Mouse (Mus musculus) MEL (cell line): Measurements from ENCODE around the gene Lrfn3. TPM values are rescaled to one million over a fixed set of nuclear protein-coding genes. Genes with fewer than 3 reads are reported as not detected.
A peak's percentile ranks its signal among the peaks of the same experiment; 100 is the strongest.

Source experiments
- DNase-seq: peaks from one replicate; pipeline ENCODE4 v3.0.0; 2011; ENCODE audit warnings: low read depth, low spot score
- H3K27ac ChIP-seq: 2 replicates; pipeline ENCODE4 v1.5.1; 2012; ENCODE audit warnings: low read depth, mild to moderate bottlenecking, control low read depth, low read length, moderate library complexity; ENCODE audit not compliant: control insufficient read depth
- H3K27me3 ChIP-seq, 2 experiments: fragments of 150-350 bp in 1 of 2; sonication (generic) in 1 of 2; 2 replicates each; pipeline ENCODE4 v1.6.1; 2012; ENCODE audit warnings: low read length in 2 of 2, mild to moderate bottlenecking in 2 of 2, improper control_type of control experiment in 1 of 2, moderate library complexity in 1 of 2; ENCODE audit not compliant: insufficient read depth in 2 of 2, control insufficient read depth in 1 of 2
- H3K36me3 ChIP-seq, 2 experiments: 2 replicates each; pipeline ENCODE4 v1.6.1; 2012 to 2014; ENCODE audit warnings: low read length in 2 of 2, improper control_type of control experiment in 1 of 2, inconsistent platforms in 1 of 2, mild to moderate bottlenecking in 1 of 2; ENCODE audit not compliant: insufficient read depth in 2 of 2, control insufficient read depth in 1 of 2
- H3K4me1 ChIP-seq, 2 experiments: fragments of 150-350 bp in 1 of 2; sonication (generic) in 1 of 2; 2 replicates each; pipeline ENCODE4 v1.6.1; 2012; ENCODE audit warnings: low read length in 2 of 2, improper control_type of control experiment in 1 of 2, mild to moderate bottlenecking in 1 of 2; ENCODE audit not compliant: insufficient read depth in 2 of 2, control insufficient read depth in 1 of 2
- H3K4me3 ChIP-seq, 2 experiments: fragments of 150-350 bp in 1 of 2; sonication (generic) in 1 of 2; 2 replicates each; pipeline ENCODE4 v1.5.1; 2012; ENCODE audit warnings: low read depth in 2 of 2, low read length in 2 of 2, mild to moderate bottlenecking in 2 of 2, moderate library complexity in 2 of 2, control low read depth in 1 of 2, improper control_type of control experiment in 1 of 2; ENCODE audit not compliant: control insufficient read depth in 1 of 2, insufficient read depth in 1 of 2
- H3K79me2 ChIP-seq: 2 replicates; pipeline ENCODE4 v1.6.1; 2012; ENCODE audit warnings: mild to moderate bottlenecking, low read length, moderate library complexity; ENCODE audit not compliant: control insufficient read depth, poor library complexity, insufficient read depth
- H3K9ac ChIP-seq: 2 replicates; pipeline ENCODE4 v1.6.1; 2012; ENCODE audit warnings: low read depth, mild to moderate bottlenecking, control low read depth, low read length, moderate library complexity; ENCODE audit not compliant: control insufficient read depth, poor library complexity, severe bottlenecking
- H3K9me3 ChIP-seq: fragments of 150-350 bp; sonication (generic); replicated peaks from 2 replicates; pipeline ENCODE4 v1.6.1; 2012; ENCODE audit warnings: mild to moderate bottlenecking, low read length, improper control_type of control experiment, moderate library complexity; ENCODE audit not compliant: insufficient read depth
- BHLHE40 ChIP-seq: IDR thresholded peaks from 2 replicates; pipeline ENCODE4 v1.6.1; 2012; ENCODE audit warnings: low read depth, mild to moderate bottlenecking, inconsistent platforms, low read length, improper control_type of control experiment, borderline replicate concordance
- CHD2 ChIP-seq: IDR thresholded peaks from 2 replicates; pipeline ENCODE4 v1.6.1; 2011; ENCODE audit warnings: low read length, improper control_type of control experiment
- E2F4 ChIP-seq: IDR thresholded peaks from 2 replicates; pipeline ENCODE4 v1.6.1; 2011; ENCODE audit warnings: low read depth, low read length, improper control_type of control experiment, borderline replicate concordance
- EP300 ChIP-seq, 2 experiments: IDR thresholded peaks; 2 replicates each; pipeline ENCODE4 v1.6.1; 2011; ENCODE audit warnings: improper control_type of control experiment in 2 of 2, low read length in 2 of 2, low read depth in 1 of 2, mild to moderate bottlenecking in 1 of 2
- JUND ChIP-seq: IDR thresholded peaks from 2 replicates; pipeline ENCODE4 v1.6.1; 2011; ENCODE audit warnings: low read depth, mild to moderate bottlenecking, improper control_type of control experiment, low read length
- KAT2A ChIP-seq: conservative IDR thresholded peaks from 2 replicates; pipeline ENCODE4 v1.6.1; 2012; ENCODE audit warnings: low read depth, low read length, improper control_type of control experiment, inconsistent platforms
- MAX ChIP-seq: IDR thresholded peaks from 2 replicates; pipeline ENCODE4 v1.6.1; 2011; ENCODE audit warnings: low read length, improper control_type of control experiment
- MAZ ChIP-seq: IDR thresholded peaks from 2 replicates; pipeline ENCODE4 v1.6.1; 2012; ENCODE audit warnings: low read depth, mild to moderate bottlenecking, inconsistent platforms, low read length, improper control_type of control experiment
- MXI1 ChIP-seq: IDR thresholded peaks from 2 replicates; pipeline ENCODE4 v1.6.1; 2011; ENCODE audit warnings: mild to moderate bottlenecking, low read depth, low read length, improper control_type of control experiment
- MYB ChIP-seq: IDR thresholded peaks from 2 replicates; pipeline ENCODE4 v1.6.1; 2011; ENCODE audit warnings: mild to moderate bottlenecking, low read depth, low read length, improper control_type of control experiment
- MYC ChIP-seq: IDR thresholded peaks from 2 replicates; pipeline ENCODE4 v1.6.1; 2011; ENCODE audit warnings: low read depth, mild to moderate bottlenecking, low read length, improper control_type of control experiment, moderate library complexity
- NELFE ChIP-seq: IDR thresholded peaks from 2 replicates; pipeline ENCODE4 v1.6.1; 2011; ENCODE audit warnings: low read depth, low read length, improper control_type of control experiment
- NRF1 ChIP-seq: IDR thresholded peaks from 2 replicates; pipeline ENCODE4 v1.6.1; 2014; ENCODE audit warnings: low read depth, mild to moderate bottlenecking, inconsistent platforms, low read length, improper control_type of control experiment, moderate library complexity; ENCODE audit not compliant: poor library complexity, insufficient read depth, severe bottlenecking
- POLR2A ChIP-seq, 2 experiments: IDR thresholded peaks; 2 replicates each; pipeline ENCODE4 v1.6.1; 2011 to 2012; ENCODE audit warnings: low read length in 2 of 2, mild to moderate bottlenecking in 2 of 2, control low read depth in 1 of 2, improper control_type of control experiment in 1 of 2, low read depth in 1 of 2, moderate library complexity in 1 of 2; ENCODE audit not compliant: control insufficient read depth in 1 of 2, insufficient read depth in 1 of 2, poor library complexity in 1 of 2
- POLR2AphosphoS2 ChIP-seq: IDR thresholded peaks from 2 replicates; pipeline ENCODE4 v1.6.1; 2011; ENCODE audit warnings: low read length, improper control_type of control experiment
- POLR2AphosphoS5 ChIP-seq: IDR thresholded peaks from 2 replicates; pipeline ENCODE4 v1.6.1; 2012; ENCODE audit warnings: low read depth, borderline replicate concordance, mild to moderate bottlenecking, inconsistent platforms, low read length, moderate library complexity, mixed read lengths
- RAD21 ChIP-seq: IDR thresholded peaks from 2 replicates; pipeline ENCODE4 v1.6.1; 2011; ENCODE audit warnings: mild to moderate bottlenecking, low read depth, low read length, improper control_type of control experiment
- RCOR1 ChIP-seq: IDR thresholded peaks from 2 replicates; pipeline ENCODE4 v1.6.1; 2012; ENCODE audit warnings: low read depth, mild to moderate bottlenecking, inconsistent platforms, low read length, improper control_type of control experiment
- SIN3A ChIP-seq: IDR thresholded peaks from 2 replicates; pipeline ENCODE4 v1.6.1; 2012; ENCODE audit warnings: low read length, improper control_type of control experiment, inconsistent platforms
- SMC3 ChIP-seq: IDR thresholded peaks from 2 replicates; pipeline ENCODE4 v1.6.1; 2011; ENCODE audit warnings: low read depth, low read length, improper control_type of control experiment
- TAL1 ChIP-seq: IDR thresholded peaks from 2 replicates; pipeline ENCODE4 v1.6.1; 2012; ENCODE audit warnings: mild to moderate bottlenecking, inconsistent platforms, low read length, moderate library complexity, mixed read lengths
- TBP ChIP-seq: IDR thresholded peaks from 2 replicates; pipeline ENCODE4 v1.8.0; 2011; ENCODE audit warnings: low read depth, low read length, improper control_type of control experiment
- TCF12 ChIP-seq: IDR thresholded peaks from 2 replicates; pipeline ENCODE4 v1.6.1; 2014; ENCODE audit warnings: low read depth, mild to moderate bottlenecking, inconsistent platforms, low read length, improper control_type of control experiment, moderate library complexity
- USF1 ChIP-seq: IDR thresholded peaks from 2 replicates; pipeline ENCODE4 v1.6.1; 2014; ENCODE audit warnings: low read depth, mild to moderate bottlenecking, inconsistent platforms, low read length, improper control_type of control experiment, moderate library complexity
- ZC3H11A ChIP-seq: IDR thresholded peaks from 2 replicates; pipeline ENCODE4 v1.6.1; 2012; ENCODE audit warnings: low read depth, mild to moderate bottlenecking, inconsistent platforms, low read length, improper control_type of control experiment
- ZMIZ1 ChIP-seq: IDR thresholded peaks from 2 replicates; pipeline ENCODE4 v1.6.1; 2012; ENCODE audit warnings: low read depth, mild to moderate bottlenecking, inconsistent platforms, low read length, improper control_type of control experiment, moderate library complexity
- ZNF384 ChIP-seq: IDR thresholded peaks from 2 replicates; pipeline ENCODE4 v1.6.1; 2012; ENCODE audit warnings: low read depth, mild to moderate bottlenecking, inconsistent platforms, low read length, improper control_type of control experiment
- polyA plus RNA-seq, 2 experiments: library from polyadenylated mRNA; stranded (reverse) in 1 of 2; unstranded in 1 of 2; fragments of >175 nt in 1 of 2; fragments of >200 nt in 1 of 2; gene quantifications; 2 replicates each; pipeline versions ENCODE4 v1.2.1 to v1.2.4; 2012; ENCODE audit warnings: low replicate concordance in 2 of 2, low read depth in 1 of 2; ENCODE audit not compliant: insufficient read length in 2 of 2, insufficient read depth in 1 of 2, missing spikeins in 1 of 2
- total RNA-seq: library from RNA; depleted of rRNA; stranded (reverse); fragments of 300-350 nt; gene quantifications from 2 replicates; pipeline ENCODE4 v1.2.3, GENCODE M21; 2012

The Lrfn3 gene
- total and polyA plus RNA-seq, 3 experiments: not detected

DNA sequence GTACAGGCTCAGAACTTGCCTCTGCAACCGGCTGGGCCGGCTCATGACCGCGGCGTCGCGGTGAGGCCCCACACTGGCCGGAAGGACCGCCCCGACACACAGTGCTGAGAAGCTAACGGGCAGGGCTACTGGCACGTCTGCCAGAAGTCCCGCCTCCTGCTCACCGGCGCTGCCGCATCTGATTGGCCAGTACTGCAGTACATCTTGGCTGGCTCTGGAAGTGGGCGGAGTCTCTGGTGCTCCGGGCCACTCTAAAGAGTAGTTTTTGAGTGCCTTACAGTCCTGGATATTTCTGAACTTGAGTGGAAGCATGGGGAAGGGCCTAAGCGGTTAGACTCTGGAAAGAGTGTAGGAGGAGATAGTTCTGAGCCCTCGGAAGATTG, 40.3 kb downstream of the Lrfn3 start (continued):
- TF ChIP-seq USF1: peak; percentile 35; the same call in 1 of the 2 replicates

DNA sequence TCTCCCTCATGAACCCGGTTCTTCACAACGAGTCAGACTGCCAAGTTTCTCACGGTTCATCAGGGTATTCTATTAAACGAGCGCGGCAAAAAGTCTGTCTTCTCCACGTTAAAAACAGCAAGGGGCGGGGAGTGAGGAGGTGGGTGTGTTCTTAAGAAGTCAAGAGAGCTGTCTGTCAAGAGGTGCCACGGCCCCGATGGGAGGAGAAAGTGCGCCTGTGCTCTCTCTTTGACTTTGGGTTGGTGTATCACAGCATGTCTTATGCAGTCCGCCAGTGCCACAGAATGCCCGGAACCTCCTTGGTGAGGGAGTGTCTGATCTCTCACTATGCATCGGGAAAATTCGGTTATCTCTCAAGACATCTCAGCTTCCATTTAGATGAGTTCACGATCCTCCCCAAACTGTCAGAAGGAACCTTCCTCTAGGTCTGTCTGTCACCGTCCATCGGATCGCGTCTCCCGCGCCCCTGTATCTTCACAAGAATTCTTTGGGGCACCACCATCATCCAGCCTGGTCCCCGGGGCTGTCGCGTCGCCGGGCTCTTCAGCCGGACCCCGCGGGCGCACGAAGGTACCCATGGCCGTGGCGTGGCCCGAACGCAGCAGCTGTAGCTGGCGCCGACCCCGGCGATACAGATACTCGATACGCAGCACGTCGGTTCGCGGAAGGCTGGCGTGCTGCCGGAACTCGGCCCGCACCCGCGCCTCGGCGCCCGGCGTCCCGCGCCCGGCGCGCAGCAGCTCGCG, 40.9 kb downstream of the Lrfn3 start, which contains the start of gene E130208F15Rik:
TSS of gene E130208F15Rik (plus strand) at position 202 of the 746 bp plus-strand sequence.
- DNase-seq: peak; percentile 95
- H3K36me3 ChIP-seq: peaks cover 0 to 10% of the 10 kb centered on the region in 2 experiments; a peak in 2 of 4 replicates
- peak within 1 kb of the TSS; percentile 89 for H3K9ac ChIP-seq
- peaks cover 7% of the 10 kb centered on the region; the same call in 1 of the 2 replicates for H3K79me2 ChIP-seq
- no peaks in the 10 kb centered on the region for H3K9me3 ChIP-seq
- no peaks in the 10 kb centered on the region for H3K27me3 ChIP-seq
- H3K27ac ChIP-seq: peak within 1 kb of the TSS; percentile 85
- H3K4me1 ChIP-seq: peaks cover 0 to 7% of the 10 kb centered on the region in 2 experiments; a peak in 2 of 4 replicates
- H3K4me3 ChIP-seq: peak within 1 kb of the TSS; percentile 78 to 79
- TF ChIP-seq TCF12 (0 out of 2 replicates have a peak, but pooled peaks have one; percentile 10), MYC (0 out of 2 replicates have a peak, but pooled peaks have one; percentile 38), ZMIZ1 (0 out of 2 replicates have a peak, but pooled peaks have one; percentile 16), POLR2A (IDR thresholded peaks at IDR 0.05; ENCODE audit: control insufficient read depth in 1 of 2, insufficient read depth in 1 of 2, low read depth in 1 of 2, low read length in 2 of 2, poor library complexity in 1 of 2) (peak in 1 of 2 experiments; percentile 63; a peak in 3 of 4 replicates), TBP (peak; percentile 61; the same call in 1 of the 2 replicates), JUND (no peak), NRF1 (0 out of 2 replicates have a peak, but pooled peaks have one; percentile 32), NELFE (no peak; the same call in 1 of the 2 replicates), MYB (no peak), POLR2AphosphoS5 (0 out of 2 replicates have a peak, but pooled peaks have one; percentile 28)

DNA sequence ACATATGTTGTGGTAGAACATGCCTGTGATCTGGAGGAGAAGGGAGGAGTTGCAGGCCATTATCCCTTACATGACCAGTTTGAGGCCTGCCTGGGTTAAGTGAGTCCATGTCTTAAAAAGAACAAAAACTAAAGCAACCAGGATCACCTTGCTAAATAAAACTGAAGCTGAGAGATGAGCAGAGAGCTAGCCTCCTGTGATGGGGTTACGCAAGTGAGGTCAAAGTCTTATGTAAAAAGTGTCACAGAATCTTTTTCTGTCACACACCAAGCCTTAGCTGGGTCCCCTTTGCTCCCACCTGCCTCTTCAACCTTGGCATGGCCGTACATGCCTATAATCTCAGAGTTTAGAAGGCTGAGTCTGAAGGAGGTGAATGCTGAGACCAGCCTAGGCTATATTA, 41.6 kb downstream of the Lrfn3 start:
- Histone ChIP-seq H3K4me3 (peak overlapping the region in 1 of 2 experiments; percentile 78; a peak in 2 of 4 replicates), H3K9me3 (no peaks in the 10 kb centered on the region), H3K9ac (peak overlapping the region; percentile 89; the same call in 1 of the 2 replicates), H3K27ac (no peak overlapping the region)
- no peak for TF ChIP-seq SIN3A
- TF ChIP-seq MXI1: no peak
- TF ChIP-seq ZNF384: no peak
- no peak for TF ChIP-seq TAL1
- TF ChIP-seq MAX: no peak
- no peak for TF ChIP-seq KAT2A
- TF ChIP-seq E2F4: no peak
- no peak for TF ChIP-seq MYC
- TF ChIP-seq EP300 (IDR thresholded peaks at IDR 0.05; ENCODE audit: low read depth in 1 of 2, low read length in 2 of 2): no peak
- TF ChIP-seq MAZ: no peak
- TF ChIP-seq BHLHE40: no peak
- TF ChIP-seq NELFE: no peak
- TF ChIP-seq RAD21: no peak
- no peak for TF ChIP-seq RCOR1
- no peak for TF ChIP-seq SMC3
- TF ChIP-seq CHD2: no peak
- TF ChIP-seq ZC3H11A: no peak
- TF ChIP-seq USF1: no peak
- TF ChIP-seq ZMIZ1: no peak
- no peak for TF ChIP-seq POLR2AphosphoS2
- TF ChIP-seq, all 39 proteins: peak for 0
- H3K79me2 ChIP-seq: peaks cover 7% of the 10 kb centered on the region; the same call in 1 of the 2 replicates
- peaks cover 0 to 7% of the 10 kb centered on the region in 2 experiments; a peak in 2 of 4 replicates for H3K4me1 ChIP-seq
- H3K36me3 ChIP-seq: peaks cover 0 to 10% of the 10 kb centered on the region in 2 experiments; a peak in 2 of 4 replicates
- DNase-seq: no peak
- no peaks in the 10 kb centered on the region for H3K27me3 ChIP-seq
